Mouse (Mus musculus) heart, postnatal 14 days (tissue): ENCODE measurements around the gene Hist1h4h. TPM values are rescaled to one million over a fixed set of nuclear protein-coding genes. Genes with fewer than 3 reads are reported as not detected.
"Not testable (repeated sequence)": the region's sequence is repeated elsewhere in the genome, so short reads cannot be mapped to it uniquely, and the experiment has no call there.

Experiments
- DNase-seq, 2 experiments: peaks; one replicate each; pipeline ENCODE4 v3.0.0; 2021 to 2022
- intact Hi-C: fragments of 180-260 bp; cut with DNase I; formaldehyde crosslinking; loops from one replicate; pipeline ENCODE4 v1.15.1; 2025
- total RNA-seq, 2 experiments: library from RNA; stranded (reverse); gene quantifications; 2 replicates each; pipeline ENCODE4 v1.2.3; 2021

The Hist1h4h gene
- total RNA-seq, 2 experiments from 2014 or later, result 465 to 538 TPM

DNA sequence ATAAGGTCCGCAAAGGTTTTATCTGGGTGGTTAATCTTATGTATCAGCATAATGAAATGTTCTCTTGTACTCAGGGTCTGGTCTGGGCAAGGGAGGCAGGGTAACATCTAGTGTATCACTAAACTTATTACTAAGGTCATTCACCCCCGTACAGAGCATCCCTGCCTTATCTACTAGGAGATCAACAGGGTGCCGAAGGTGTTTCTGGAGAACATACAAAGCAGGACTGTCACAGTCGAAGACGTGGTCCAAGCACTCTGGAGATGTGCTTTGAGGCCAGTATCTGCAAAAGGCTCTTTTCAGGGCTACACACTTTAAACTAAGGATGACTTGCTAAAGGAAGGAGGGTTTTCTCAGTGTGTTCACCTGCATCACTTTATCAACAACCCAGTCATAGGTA lies 15.8 kb downstream of the Hist1h4h start:
- DNase-seq, result no peak
- intact Hi-C loops, result no loop called here

DNA sequence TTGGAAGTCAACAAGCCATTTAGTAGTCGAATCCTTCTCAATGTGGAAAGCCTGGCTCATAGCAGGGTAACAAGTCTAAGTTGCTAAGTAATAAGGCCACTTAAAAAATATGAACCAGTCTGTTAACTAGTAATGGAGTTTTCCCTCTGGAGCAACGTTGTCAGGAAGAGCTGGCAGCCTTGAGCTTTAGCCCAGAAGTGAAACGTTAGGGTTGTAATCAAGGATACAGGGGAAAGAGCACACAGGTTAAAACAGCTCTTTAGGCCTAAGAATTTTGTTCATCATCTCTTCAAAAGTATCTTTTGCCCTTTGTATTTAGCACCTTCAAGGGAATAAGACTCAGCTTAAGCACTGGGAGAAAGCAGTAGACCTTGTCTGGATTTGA lies 19.9 kb downstream of the Hist1h4h start:
- intact Hi-C loops, result no loop called here
- DNase-seq, result no peak

- DNase-seq, result peak; percentile 68 to 83
- intact Hi-C loops, result not testable (repeated sequence)
Measured at GRCm38 (mm10) chr13:23551146-23551834, 20.4 kb downstream of the Hist1h4h start, which contains the start of gene Hist1h4f. Gene Hist1h4f (minus strand): TSS chr13:23551648.

DNA sequence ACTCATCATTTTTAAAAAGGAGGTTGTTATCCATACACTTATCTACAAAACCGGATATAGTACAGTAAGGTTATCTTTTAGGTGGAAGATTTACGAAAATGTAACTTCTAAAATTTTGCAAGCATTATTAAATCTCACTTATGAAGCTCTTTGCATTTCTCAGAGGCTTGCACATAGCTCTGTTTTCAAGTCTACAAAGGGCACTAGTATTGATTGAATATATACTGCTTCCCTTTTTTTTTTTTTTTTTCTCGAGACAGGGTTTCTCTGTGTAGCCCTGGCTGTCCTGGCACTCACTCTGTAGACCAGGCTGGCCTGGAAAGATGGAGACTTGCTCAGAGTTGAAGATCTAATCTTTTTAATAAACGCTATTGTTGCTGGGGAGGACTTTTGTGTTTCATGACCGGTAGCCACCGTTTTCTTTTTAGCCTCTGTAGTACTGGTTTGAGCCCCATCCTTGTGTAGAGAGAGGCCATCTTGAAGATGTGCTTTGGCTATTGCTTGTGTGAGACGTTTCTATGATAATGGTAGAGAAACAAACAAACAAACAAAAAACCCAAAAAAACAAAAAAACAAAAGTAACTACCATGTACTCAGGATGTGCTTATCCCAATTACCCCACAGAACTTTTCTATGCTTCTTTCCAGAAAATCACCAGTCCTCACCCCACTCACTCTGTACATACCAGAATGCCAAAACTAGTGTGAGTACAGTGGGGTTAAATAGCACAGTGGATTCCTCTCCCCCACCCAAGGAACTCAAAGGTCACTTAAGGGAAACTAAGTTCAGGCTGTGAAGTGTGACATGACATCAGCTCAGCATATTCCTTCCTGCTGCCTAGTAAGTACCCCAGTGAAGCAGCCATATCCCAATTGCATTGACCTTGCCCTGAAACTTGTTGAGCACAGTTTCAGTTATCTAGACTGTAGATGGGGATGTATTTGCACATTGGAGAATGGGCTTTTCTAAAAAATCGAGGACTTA lies 21.4 kb downstream of the Hist1h4h start:
- intact Hi-C loops, result no loop called here
- no peak for DNase-seq

- DNase-seq, result no peak
- intact Hi-C loops, result no loop called here
Measured at GRCm38 (mm10) chr13:23552962-23553361, 22.1 kb downstream of the Hist1h4h start, which contains the start of gene Hist1h1d. Gene Hist1h1d (plus strand): TSS chr13:23553262.

GRCm38 (mm10) chr13:23554393-23554792 lies 23.5 kb downstream of the Hist1h4h start:
- intact Hi-C loops, result no loop called here
- DNase-seq, result no peak

DNA sequence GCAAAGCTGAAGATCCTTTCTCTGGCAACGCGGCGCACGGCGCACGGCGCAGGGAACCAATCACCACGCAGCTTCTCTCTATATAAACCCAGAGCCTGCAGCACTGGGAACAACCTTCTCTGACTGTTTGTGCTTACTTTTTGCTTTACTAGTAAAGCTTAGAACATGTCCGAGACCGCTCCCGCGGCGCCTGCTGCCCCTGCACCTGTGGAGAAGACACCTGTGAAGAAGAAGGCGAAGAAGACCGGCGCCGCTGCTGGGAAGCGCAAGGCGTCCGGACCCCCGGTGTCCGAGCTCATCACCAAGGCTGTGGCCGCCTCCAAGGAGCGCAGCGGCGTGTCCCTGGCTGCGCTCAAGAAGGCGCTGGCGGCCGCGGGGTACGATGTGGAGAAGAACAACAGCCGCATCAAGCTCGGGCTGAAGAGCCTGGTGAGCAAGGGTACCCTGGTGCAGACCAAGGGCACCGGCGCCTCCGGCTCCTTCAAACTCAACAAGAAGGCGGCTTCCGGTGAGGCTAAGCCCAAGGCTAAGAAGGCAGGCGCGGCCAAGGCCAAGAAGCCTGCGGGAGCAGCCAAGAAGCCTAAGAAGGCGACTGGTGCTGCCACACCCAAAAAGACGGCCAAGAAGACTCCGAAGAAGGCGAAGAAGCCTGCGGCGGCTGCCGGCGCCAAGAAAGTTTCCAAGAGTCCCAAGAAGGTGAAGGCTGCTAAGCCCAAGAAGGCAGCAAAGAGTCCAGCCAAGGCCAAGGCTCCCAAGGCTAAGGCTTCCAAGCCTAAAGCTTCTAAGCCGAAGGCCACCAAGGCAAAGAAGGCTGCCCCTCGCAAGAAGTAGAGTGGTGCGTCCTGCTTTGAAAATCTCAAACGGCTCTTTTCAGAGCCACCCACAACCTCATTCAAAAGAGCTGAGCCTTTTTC lies 24.3 kb downstream of the Hist1h4h start:
- DNase-seq, result peak; percentile 65 to 75

GRCm38 (mm10) chr13:23555839-23556416 lies 25.1 kb downstream of the Hist1h4h start:
- peak; percentile 41 to 62 for DNase-seq
- intact Hi-C loops, result no loop called here

More for the DNA sequence above, 24.3 kb downstream of the Hist1h4h start:
- intact Hi-C loops, result no loop called here

- no peak for DNase-seq
- intact Hi-C loops, result no loop called here
Measured at GRCm38 (mm10) chr13:23556906-23557305, 26.1 kb downstream of the Hist1h4h start.

- intact Hi-C loops, DNase-seq: not testable (repeated sequence)
Measured at GRCm38 (mm10) chr13:23560699-23561098, 29.8 kb downstream of the Hist1h4h start.

DNA sequence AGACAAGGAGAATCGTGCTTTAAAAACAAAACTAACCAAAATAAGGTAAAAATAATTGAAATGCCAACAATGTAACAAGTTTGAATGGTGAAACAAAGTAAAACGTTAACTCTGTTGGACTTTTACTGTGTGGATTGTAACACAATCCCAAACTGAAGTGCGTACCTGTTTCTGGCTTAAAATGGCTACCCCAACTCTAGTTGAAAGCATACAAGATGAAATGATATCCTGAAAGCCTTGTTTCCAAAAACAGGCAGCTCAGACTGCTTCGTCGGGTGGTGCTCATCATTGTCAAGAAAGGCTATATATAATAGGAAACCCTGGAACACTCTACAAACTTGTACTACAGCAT lies 30.7 kb downstream of the Hist1h4h start:
- DNase-seq, intact Hi-C loops: not testable (repeated sequence)

GRCm38 (mm10) chr13:23561883-23562659 lies 31.2 kb downstream of the Hist1h4h start, which contains the start of gene Hist1h3e:
Gene Hist1h3e (minus strand): TSS chr13:23562369.
- peak; percentile 89 to 94 for DNase-seq
- intact Hi-C loops, result not testable (repeated sequence)

DNA sequence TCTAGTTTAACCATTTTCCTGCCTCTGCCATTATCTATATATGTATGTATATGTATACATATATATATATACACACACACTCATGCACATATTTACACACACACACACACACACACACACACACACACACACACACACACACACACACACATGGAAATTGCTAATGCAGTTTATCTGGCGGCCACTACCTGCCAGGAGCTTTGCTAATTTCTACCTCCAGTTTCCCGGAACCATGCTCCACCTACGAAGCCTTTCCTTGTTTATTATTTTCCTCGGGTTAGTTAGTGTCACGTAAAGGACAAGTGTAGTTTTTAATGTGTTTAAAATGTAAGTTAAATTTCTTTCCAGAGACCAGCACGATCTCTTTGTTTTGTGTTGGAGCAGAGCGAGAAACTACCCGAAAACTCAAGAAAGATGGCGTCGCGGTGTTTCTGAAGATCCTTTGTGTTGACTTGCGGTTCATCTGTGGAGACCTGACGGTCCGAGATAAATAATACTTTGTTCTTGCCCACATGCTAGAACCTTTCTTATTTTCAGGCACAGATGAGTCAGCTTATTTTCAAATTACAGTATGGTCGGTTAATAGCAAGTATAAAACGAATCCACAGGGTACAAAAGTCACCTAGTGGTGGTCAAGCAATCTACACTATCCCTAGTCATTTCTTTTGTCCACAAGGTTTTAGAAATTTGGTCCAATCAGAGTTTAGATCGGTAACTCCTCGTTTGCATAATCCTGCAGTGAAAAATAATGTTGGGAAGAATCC lies 32.0 kb downstream of the Hist1h4h start:
- intact Hi-C loops, result no loop called here

GRCm38 (mm10) chr13:23564482-23564881 lies 33.6 kb downstream of the Hist1h4h start:
- intact Hi-C loops, result no loop called here
- DNase-seq, result no peak

More for the DNA sequence above, 32.0 kb downstream of the Hist1h4h start:
- peak in 1 of 2 experiments; percentile 40 for DNase-seq

GRCm38 (mm10) chr13:23570261-23571021 lies 39.6 kb downstream of the Hist1h4h start:
- intact Hi-C loops, result loop anchor here (5.0 kb wide), 1 partner anchor 1533 kb away; the partner anchor contains the start of genes Hist1h2ah and Hist1h2bk
- DNase-seq, result not testable (repeated sequence)

GRCm38 (mm10) chr13:23571022-23571503 lies 40.2 kb downstream of the Hist1h4h start, which contains the start of the genes Hist1h2ae and Hist1h2bg:
Gene Hist1h2ae (minus strand): TSS chr13:23571220.
Gene Hist1h2bg (plus strand): TSS chr13:23571396.
- peak; percentile 51 to 55 for DNase-seq
- intact Hi-C loops, result loop anchor here (5.0 kb wide), 1 partner anchor 1534 kb away; the partner anchor contains the start of genes Hist1h2ah and Hist1h2bk
